Mouse (Mus musculus): ENCODE measurements at regions not wholly inside any gene's neighbourhood (a gene's known extent, or its start where the extent isn't known, plus 50 kb on each side); places are given as distances from the start of the nearest gene placed in this dataset.
A peak's percentile ranks its signal among the peaks of the same experiment; 100 is the strongest.

- WGBS = 50% methylated on average over 6 of the region's 6 CpGs
- TF ChIP-seq CTCF (IDR thresholded peaks at IDR 0.05; ENCODE audit: low read depth) = no peak
- ATAC-seq (ENCODE audit: insufficient read depth) = no peak
- Histone ChIP-seq H3K9me3 (ENCODE audit: low read depth, low read length) (no peaks in the 10 kb centered on the region), H3K4me1 (ENCODE audit: insufficient read depth) (no peaks in the 10 kb centered on the region), H3K4me3 (ENCODE audit: low read depth, low read length) (no peak overlapping the region), H3K36me3 (ENCODE audit: insufficient read depth) (no peaks in the 10 kb centered on the region), H3K27me3 (ENCODE audit: insufficient read depth, low read length) (no peaks in the 10 kb centered on the region), H3K4me2 (no peak overlapping the region), H3K27ac (ENCODE audit: low read depth) (no peak overlapping the region), H3K9ac (no peak overlapping the region)
- no peak for DNase-seq
Observed at GRCm38 (mm10) chr14:40758441-40758840, 134.6 kb downstream of the Sh2d4b start.

GRCm38 (mm10) chr14:40740541-40740940 lies 152.5 kb downstream of the Sh2d4b start:
- Histone ChIP-seq H3K27me3 (ENCODE audit: insufficient read depth, low read length) (no peaks in the 10 kb centered on the region), H3K4me1 (ENCODE audit: insufficient read depth) (no peaks in the 10 kb centered on the region), H3K9me3 (ENCODE audit: low read depth, low read length) (no peaks in the 10 kb centered on the region), H3K27ac (ENCODE audit: low read depth) (no peak overlapping the region), H3K4me3 (ENCODE audit: low read depth, low read length) (no peak overlapping the region), H3K36me3 (ENCODE audit: insufficient read depth) (no peaks in the 10 kb centered on the region), H3K4me2 (no peak overlapping the region), H3K9ac (no peak overlapping the region)
- ATAC-seq (ENCODE audit: insufficient read depth) (no peak), DNase-seq (no peak)
- no peak for TF ChIP-seq CTCF (IDR thresholded peaks at IDR 0.05; ENCODE audit: low read depth)

DNA sequence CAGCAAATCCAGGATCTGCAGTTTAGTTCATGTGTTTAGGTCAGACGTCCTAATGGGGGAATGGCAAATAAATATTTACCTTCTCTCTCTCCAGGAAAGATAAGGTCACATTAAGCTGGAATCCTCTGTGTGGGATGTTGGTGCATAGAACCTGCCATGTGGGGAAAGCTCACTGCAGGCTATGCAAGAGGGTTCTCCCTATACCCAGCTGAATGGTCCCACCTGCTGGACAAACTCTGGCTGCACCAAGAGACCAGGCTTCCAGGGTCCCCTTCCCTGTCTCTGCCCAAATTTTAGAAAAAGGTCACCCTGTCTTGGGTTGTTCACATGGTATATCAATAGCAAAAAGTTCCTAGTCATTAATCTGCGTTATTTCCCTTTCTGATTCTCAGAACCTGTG lies 161.2 kb downstream of the Sh2d4b start:
- no peaks in the 10 kb centered on the region for H3K4me1 ChIP-seq (ENCODE audit: insufficient read depth)
- H3K4me2 ChIP-seq = no peak overlapping the region
- H3K4me3 ChIP-seq (ENCODE audit: low read depth, low read length) = no peak overlapping the region
- H3K27ac ChIP-seq (ENCODE audit: low read depth) = no peak overlapping the region
- DNase-seq (no peak), ATAC-seq (ENCODE audit: insufficient read depth) (no peak)
- H3K27me3 ChIP-seq (ENCODE audit: insufficient read depth, low read length) = no peaks in the 10 kb centered on the region
- no peak overlapping the region for H3K9ac ChIP-seq
- TF ChIP-seq CTCF (IDR thresholded peaks at IDR 0.05; ENCODE audit: low read depth) = no peak
- WGBS = 53% methylated on average over 2 of the region's 2 CpGs
- no peaks in the 10 kb centered on the region for H3K9me3 ChIP-seq (ENCODE audit: low read depth, low read length)
- H3K36me3 ChIP-seq (ENCODE audit: insufficient read depth) = no peaks in the 10 kb centered on the region

DNA sequence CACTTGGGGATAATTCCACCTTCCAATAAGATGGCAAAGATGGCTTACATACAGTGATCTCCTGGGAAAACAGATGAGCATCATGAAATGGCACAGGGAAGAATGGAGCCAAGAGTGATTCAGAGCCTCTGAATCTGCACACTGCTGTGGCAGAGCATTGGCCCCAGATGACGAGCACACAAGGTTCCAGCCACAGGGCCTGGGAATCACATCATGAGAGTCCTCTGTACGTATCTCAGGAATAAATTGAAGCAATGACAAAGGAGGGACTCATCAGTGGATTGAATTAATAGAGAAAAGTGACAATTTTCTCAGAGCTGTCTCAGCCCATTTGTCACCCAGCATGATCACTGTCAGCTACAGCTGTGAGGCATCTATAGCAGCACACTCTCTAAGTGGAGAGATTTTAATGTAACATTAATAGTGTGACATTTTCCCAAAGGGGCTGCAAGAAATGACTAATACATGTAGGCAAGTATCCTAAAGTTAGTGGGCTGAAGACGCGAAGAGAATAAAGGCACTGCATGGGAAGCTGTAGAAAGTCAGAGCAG lies 184.0 kb downstream of the Sh2d4b start:
- H3K4me1 ChIP-seq (ENCODE audit: insufficient read depth) = no peaks in the 10 kb centered on the region
- DNase-seq (no peak), ATAC-seq (ENCODE audit: insufficient read depth) (no peak)
- H3K4me3 ChIP-seq (ENCODE audit: low read depth, low read length) = no peak overlapping the region
- no peak overlapping the region for H3K4me2 ChIP-seq
- 65% methylated on average over 4 of the region's 4 CpGs for WGBS
- H3K9me3 ChIP-seq (ENCODE audit: low read depth, low read length) = no peaks in the 10 kb centered on the region
- no peaks in the 10 kb centered on the region for H3K36me3 ChIP-seq (ENCODE audit: insufficient read depth)
- H3K9ac ChIP-seq = no peak overlapping the region
- no peak for TF ChIP-seq CTCF (IDR thresholded peaks at IDR 0.05; ENCODE audit: low read depth)
- H3K27ac ChIP-seq (ENCODE audit: low read depth) = no peak overlapping the region
- no peaks in the 10 kb centered on the region for H3K27me3 ChIP-seq (ENCODE audit: insufficient read depth, low read length)

- no peak overlapping the region for H3K27ac ChIP-seq (ENCODE audit: low read depth)
- no peaks in the 10 kb centered on the region for H3K27me3 ChIP-seq (ENCODE audit: insufficient read depth, low read length)
- H3K4me1 ChIP-seq (ENCODE audit: insufficient read depth) = no peaks in the 10 kb centered on the region
- H3K4me3 ChIP-seq (ENCODE audit: low read depth, low read length) = no peak overlapping the region
- no peak for DNase-seq
- no peak overlapping the region for H3K9ac ChIP-seq
- WGBS = 78% methylated on average over 2 of the region's 2 CpGs
- ATAC-seq (ENCODE audit: insufficient read depth) = no peak
- no peaks in the 10 kb centered on the region for H3K36me3 ChIP-seq (ENCODE audit: insufficient read depth)
- TF ChIP-seq CTCF (IDR thresholded peaks at IDR 0.05; ENCODE audit: low read depth) = no peak
- H3K4me2 ChIP-seq = no peak overlapping the region
- H3K9me3 ChIP-seq (ENCODE audit: low read depth, low read length) = no peaks in the 10 kb centered on the region
Observed at GRCm38 (mm10) chr14:40707419-40707818, 185.6 kb downstream of the Sh2d4b start.

DNA sequence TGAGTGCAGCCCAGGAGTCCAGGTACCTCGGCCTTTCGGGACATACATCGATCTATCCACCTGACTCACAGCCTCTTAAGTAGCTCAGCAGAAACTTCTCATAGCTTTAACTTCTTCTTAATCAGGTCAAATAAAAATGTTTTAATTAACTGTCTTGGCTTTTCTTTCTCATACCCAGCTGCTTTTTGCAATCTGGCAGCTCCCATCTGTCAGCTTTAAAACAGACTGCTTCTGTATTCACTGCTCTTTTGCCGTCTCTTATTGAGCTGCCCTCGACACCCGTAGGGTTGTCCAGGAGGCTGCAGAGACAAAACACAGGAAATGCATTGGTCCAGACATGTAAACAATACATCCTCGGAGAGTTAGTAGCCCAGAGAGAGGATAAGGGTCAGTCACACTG lies 189.6 kb downstream of the Sh2d4b start:
- H3K36me3 ChIP-seq (ENCODE audit: insufficient read depth) = no peaks in the 10 kb centered on the region
- H3K27ac ChIP-seq (ENCODE audit: low read depth) = no peak overlapping the region
- H3K27me3 ChIP-seq (ENCODE audit: insufficient read depth, low read length) = no peaks in the 10 kb centered on the region
- 56% methylated on average over 7 of the region's 7 CpGs for WGBS
- TF ChIP-seq CTCF (IDR thresholded peaks at IDR 0.05; ENCODE audit: low read depth) = no peak
- H3K9ac ChIP-seq = no peak overlapping the region
- H3K9me3 ChIP-seq (ENCODE audit: low read depth, low read length) = no peaks in the 10 kb centered on the region
- no peak overlapping the region for H3K4me2 ChIP-seq
- DNase-seq (peak; percentile 1), ATAC-seq (ENCODE audit: insufficient read depth) (no peak)
- no peak overlapping the region for H3K4me3 ChIP-seq (ENCODE audit: low read depth, low read length)
- no peaks in the 10 kb centered on the region for H3K4me1 ChIP-seq (ENCODE audit: insufficient read depth)

DNA sequence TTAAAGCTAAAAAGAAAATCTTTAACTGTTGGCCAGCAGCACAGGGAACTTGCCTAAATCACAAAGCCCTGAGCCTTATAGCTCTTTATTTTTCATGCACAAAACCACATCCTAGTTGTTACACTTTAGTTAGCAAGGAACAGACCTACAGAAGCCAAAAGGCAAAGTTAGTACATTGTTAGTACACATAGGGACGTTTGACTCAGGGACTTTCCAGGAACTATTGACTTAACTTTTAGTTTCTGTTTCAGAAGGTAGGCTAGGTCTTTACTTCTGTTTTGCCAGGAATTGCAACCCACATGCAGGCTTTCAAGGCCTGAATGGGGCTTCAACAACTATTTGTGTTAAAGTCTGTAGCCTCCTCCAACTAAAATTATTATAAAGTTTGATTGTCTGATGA lies 211.4 kb downstream of the Sh2d4b start:
- Histone ChIP-seq H3K4me2 (no peak overlapping the region), H3K27ac (ENCODE audit: low read depth) (no peak overlapping the region), H3K9me3 (ENCODE audit: low read depth, low read length) (no peaks in the 10 kb centered on the region), H3K36me3 (ENCODE audit: insufficient read depth) (no peaks in the 10 kb centered on the region), H3K27me3 (ENCODE audit: insufficient read depth, low read length) (no peaks in the 10 kb centered on the region), H3K4me1 (ENCODE audit: insufficient read depth) (no peaks in the 10 kb centered on the region), H3K4me3 (ENCODE audit: low read depth, low read length) (no peak overlapping the region), H3K9ac (no peak overlapping the region)
- WGBS = 61% methylated on average over 1 of the region's 1 CpGs
- TF ChIP-seq CTCF (IDR thresholded peaks at IDR 0.05; ENCODE audit: low read depth) = no peak
- DNase-seq (no peak), ATAC-seq (ENCODE audit: insufficient read depth) (no peak)

- H3K27ac ChIP-seq (ENCODE audit: low read depth) = no peak overlapping the region
- no peak overlapping the region for H3K4me2 ChIP-seq
- no peaks in the 10 kb centered on the region for H3K27me3 ChIP-seq (ENCODE audit: insufficient read depth, low read length)
- no peak for DNase-seq
- H3K9me3 ChIP-seq (ENCODE audit: low read depth, low read length) = no peaks in the 10 kb centered on the region
- H3K36me3 ChIP-seq (ENCODE audit: insufficient read depth) = no peaks in the 10 kb centered on the region
- H3K4me1 ChIP-seq (ENCODE audit: insufficient read depth) = no peaks in the 10 kb centered on the region
- H3K4me3 ChIP-seq (ENCODE audit: low read depth, low read length) = no peak overlapping the region
- ATAC-seq (ENCODE audit: insufficient read depth) = no peak
- TF ChIP-seq CTCF (IDR thresholded peaks at IDR 0.05; ENCODE audit: low read depth) = no peak
- H3K9ac ChIP-seq = no peak overlapping the region
- 59% methylated on average over 1 of the region's 1 CpGs for WGBS
Observed at GRCm38 (mm10) chr14:40653558-40653957, 239.5 kb downstream of the Sh2d4b start.

All from lung, embryonic 14.5 days (tissue).